Mouse (Mus musculus) spleen, postnatal 14 days (tissue): Measurements from ENCODE around the gene Prim2.

Source experiments
- DNase-seq, 2 experiments: peaks; one replicate each; pipeline ENCODE4 v3.0.0; 2021 to 2022; ENCODE audit warnings: low spot score in 2 of 2

Gene Prim2

GRCm38 (mm10) chr1:33669708-33670141, at the start of gene Prim2:
TSS of gene Prim2 (minus strand) at chr1:33669795.
- peak; percentile 78 to 85 for DNase-seq

- DNase-seq: no peak
Measured at GRCm38 (mm10) chr1:33717636-33718035, 48.0 kb upstream of the Prim2 start.

GRCm38 (mm10) chr1:33714796-33715195, 45.2 kb upstream of the Prim2 start:
- DNase-seq: no peak

GRCm38 (mm10) chr1:33712026-33712425, 42.4 kb upstream of the Prim2 start:
- DNase-seq: no peak

GRCm38 (mm10) chr1:33709615-33710014, 40.0 kb upstream of the Prim2 start:
- DNase-seq: no peak

GRCm38 (mm10) chr1:33701244-33701643, 31.6 kb upstream of the Prim2 start:
- DNase-seq: no peak

GRCm38 (mm10) chr1:33696016-33696415, 26.4 kb upstream of the Prim2 start:
- DNase-seq: no peak

- DNase-seq: no peak
Measured at GRCm38 (mm10) chr1:33693893-33694292, 24.3 kb upstream of the Prim2 start.

- no peak for DNase-seq
Measured at GRCm38 (mm10) chr1:33690087-33690448, 20.5 kb upstream of the Prim2 start.

GRCm38 (mm10) chr1:33689446-33690086, 20.0 kb upstream of the Prim2 start:
- no peak for DNase-seq

- no peak for DNase-seq
Measured at GRCm38 (mm10) chr1:33688810-33689209, 19.2 kb upstream of the Prim2 start.

- DNase-seq: no peak
Measured at GRCm38 (mm10) chr1:33684459-33684858, 14.9 kb upstream of the Prim2 start.

- no peak for DNase-seq
Measured at GRCm38 (mm10) chr1:33680890-33681289, 11.3 kb upstream of the Prim2 start.

GRCm38 (mm10) chr1:33680435-33680834, 10.8 kb upstream of the Prim2 start:
- DNase-seq: no peak

GRCm38 (mm10) chr1:33673158-33673960, 3.8 kb upstream of the Prim2 start:
- DNase-seq: no peak

GRCm38 (mm10) chr1:33672514-33672913, 2.9 kb upstream of the Prim2 start:
- peak in 1 of 2 experiments; percentile 8 for DNase-seq

- DNase-seq: no peak
Measured at GRCm38 (mm10) chr1:33672083-33672482, 2.5 kb upstream of the Prim2 start.

- no peak for DNase-seq
Measured at GRCm38 (mm10) chr1:33671441-33671840, 1.8 kb upstream of the Prim2 start.

- peak; percentile 35 to 42 for DNase-seq
Measured at GRCm38 (mm10) chr1:33670164-33670616, 595 bp upstream of the Prim2 start.

- no peak for DNase-seq
Measured at GRCm38 (mm10) chr1:33663605-33664117, 5.9 kb downstream of the Prim2 start.

- no peak for DNase-seq
Measured at GRCm38 (mm10) chr1:33663163-33663562, 6.4 kb downstream of the Prim2 start.

GRCm38 (mm10) chr1:33658302-33658701, 11.3 kb downstream of the Prim2 start:
- DNase-seq: no peak
